Mouse (Mus musculus) midbrain, embryonic 12.5 days (tissue): ENCODE data around the gene Sec61a2. TPM values are rescaled to one million over a fixed set of nuclear protein-coding genes. Genes with fewer than 3 reads are reported as not detected.

ENCODE experiments used
- ATAC-seq: fragments of 200-750 bp; cut with Nextera tagmentation; 2 replicates; pipeline ENCODE4 v1.8.0; 2017; ENCODE audit warnings: low read depth, moderate TSS enrichment, moderate library complexity; ENCODE audit not compliant: low FRiP score
- H3K27ac ChIP-seq: fragments of 300-500 bp; sonication (generic); replicated peaks from 2 replicates; pipeline ENCODE4 v1.5.1; 2016; ENCODE audit warnings: mild to moderate bottlenecking
- H3K27me3 ChIP-seq: fragments of 300-500 bp; sonication (generic); 2 replicates; pipeline ENCODE4 v1.6.1; 2016; ENCODE audit warnings: mild to moderate bottlenecking
- H3K36me3 ChIP-seq: fragments of 300-500 bp; sonication (generic); 2 replicates; pipeline ENCODE4 v1.6.1; 2016
- H3K4me1 ChIP-seq: fragments of 300-500 bp; sonication (generic); 2 replicates; pipeline ENCODE4 v1.6.1; 2016
- H3K4me2 ChIP-seq: fragments of 300-500 bp; sonication (generic); replicated peaks from 2 replicates; pipeline ENCODE4 v1.6.1; 2016; ENCODE audit warnings: mild to moderate bottlenecking, moderate library complexity
- H3K4me3 ChIP-seq: fragments of 300-500 bp; sonication (generic); 2 replicates; pipeline ENCODE4 v1.5.1; 2016; ENCODE audit warnings: mild to moderate bottlenecking
- H3K9ac ChIP-seq: fragments of 300-500 bp; sonication (generic); replicated peaks from 2 replicates; pipeline ENCODE4 v1.6.1; 2016; ENCODE audit warnings: mild to moderate bottlenecking, moderate library complexity
- H3K9me3 ChIP-seq: fragments of 300-500 bp; sonication (generic); 2 replicates; pipeline ENCODE4 v1.6.1; 2016; ENCODE audit warnings: mild to moderate bottlenecking
- WGBS: fragments of 180-500 bp; shearing (Covaris S2); methylation state at CpG from one replicate; pipeline ENCODE4 v1.1.7; 2016; 5-methylcytosine and 5-hydroxymethylcytosine counted together
- polyA plus RNA-seq: library from polyadenylated mRNA; unstranded; fragments of >200 nt; fragmentation: Nextera tagmentation; extraction: Ambion mirVana; gene quantifications from 2 replicates; pipeline ENCODE4 v1.2.1, GENCODE M21; 2016

The Sec61a2 gene
- polyA plus RNA-seq, 1 experiment from 2014 or later: 87.5 TPM

DNA sequence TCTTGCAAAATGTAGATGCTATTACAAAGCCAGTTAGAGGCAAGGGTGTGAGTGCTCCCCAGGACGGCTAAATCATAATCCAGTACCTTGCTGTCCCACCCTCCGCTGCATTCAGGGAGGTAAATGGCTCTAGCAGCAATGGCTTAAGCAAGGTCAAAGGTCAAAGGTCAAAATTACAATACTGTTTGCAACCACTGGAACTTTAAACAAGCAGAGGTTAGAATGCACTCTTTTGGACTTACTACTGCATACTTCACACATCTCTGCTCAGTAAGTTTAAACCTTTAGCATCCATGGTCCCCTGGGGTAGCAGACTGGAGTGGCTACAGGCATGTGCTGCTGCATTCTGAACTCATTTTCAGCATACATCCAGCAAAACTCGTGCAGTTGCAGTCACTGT lies 17.8 kb downstream of the Sec61a2 start:
- WGBS: 69% methylated on average over 3 of the region's 3 CpGs
- H3K36me3 ChIP-seq: peaks cover 65% of the 10 kb centered on the region

DNA sequence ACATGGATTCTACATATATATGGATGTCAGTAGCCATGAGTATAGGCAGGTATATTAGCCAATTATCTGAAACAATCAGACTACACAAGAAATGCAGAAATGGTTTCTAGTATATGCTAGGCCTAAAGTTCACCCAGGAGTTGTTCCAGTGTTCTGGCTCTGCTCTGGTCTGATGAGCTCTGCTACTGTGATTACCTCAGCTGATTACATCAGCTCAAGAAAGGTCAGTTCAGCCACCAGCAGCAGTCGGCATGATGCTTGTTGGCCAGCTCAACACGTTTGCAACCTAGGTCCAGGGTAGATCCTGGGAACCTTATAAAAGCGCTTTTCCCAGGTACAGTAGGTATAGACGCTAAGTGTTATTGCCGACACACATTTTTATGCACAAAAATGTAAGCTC lies 25.5 kb downstream of the Sec61a2 start:
- whole genome bisulfite sequencing: 89% methylated on average over 5 of the region's 5 CpGs
- H3K4me2 ChIP-seq: no peak overlapping the region
- H3K9me3 ChIP-seq: no peaks in the 10 kb centered on the region
- H3K4me1 ChIP-seq: no peaks in the 10 kb centered on the region
- no peaks in the 10 kb centered on the region for H3K27me3 ChIP-seq
- H3K27ac ChIP-seq: no peak overlapping the region
- ATAC-seq: no peak
- H3K9ac ChIP-seq: no peak overlapping the region
- no peak overlapping the region for H3K4me3 ChIP-seq
- H3K36me3 ChIP-seq: peaks cover 70% of the 10 kb centered on the region

More for the DNA sequence above, 17.8 kb downstream of the Sec61a2 start:
- Histone ChIP-seq H3K4me1 (no peaks in the 10 kb centered on the region), H3K27ac (no peak overlapping the region), H3K4me2 (no peak overlapping the region), H3K27me3 (no peaks in the 10 kb centered on the region), H3K9ac (no peak overlapping the region), H3K9me3 (no peaks in the 10 kb centered on the region), H3K4me3 (no peak overlapping the region)
- ATAC-seq: no peak

DNA sequence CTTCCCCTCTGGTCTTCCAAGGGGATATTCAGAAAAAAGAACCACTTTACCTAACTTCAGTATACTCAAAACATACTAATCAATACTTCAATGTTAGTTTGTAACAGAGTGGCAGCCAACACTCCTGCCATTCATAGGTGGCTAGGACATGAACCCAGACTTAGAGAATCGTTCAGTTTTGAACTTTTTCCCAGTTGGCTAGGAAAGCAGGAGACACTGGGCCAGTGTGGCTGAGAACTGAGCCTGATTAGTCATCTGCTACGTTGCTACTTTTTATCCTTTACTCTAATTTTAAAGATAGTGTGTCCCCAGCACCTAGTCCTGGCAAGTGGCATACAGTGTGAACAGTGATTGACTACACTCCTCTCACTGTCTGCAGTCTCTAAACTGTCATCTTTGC lies 27.6 kb downstream of the Sec61a2 start:
- no peak for ATAC-seq
- Histone ChIP-seq H3K4me1 (no peaks in the 10 kb centered on the region), H3K9me3 (no peaks in the 10 kb centered on the region), H3K36me3 (peaks cover 66% of the 10 kb centered on the region), H3K27me3 (no peaks in the 10 kb centered on the region), H3K27ac (no peak overlapping the region), H3K4me3 (no peak overlapping the region), H3K9ac (no peak overlapping the region), H3K4me2 (no peak overlapping the region)
- WGBS: 91% methylated on average over 2 of the region's 2 CpGs

DNA sequence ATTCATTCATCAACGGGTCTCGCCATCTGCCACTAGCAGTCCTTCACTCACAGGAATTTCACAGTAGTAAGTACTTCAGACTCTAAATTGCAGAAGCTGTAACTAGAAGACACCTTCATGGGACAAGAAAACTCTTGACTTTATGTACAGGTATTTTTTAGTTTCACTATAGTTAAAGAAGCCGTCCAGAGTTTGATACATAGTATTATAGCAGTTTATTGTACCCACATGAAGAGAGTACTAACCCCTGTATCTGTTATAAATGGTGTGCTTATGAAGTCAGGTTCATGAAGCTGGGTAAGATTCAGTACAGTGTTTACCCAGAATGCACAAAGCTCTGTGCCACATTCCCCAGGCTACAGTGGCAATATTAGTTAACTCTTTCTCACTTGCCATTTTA lies 32.4 kb downstream of the Sec61a2 start, which contains the start of gene Gm13199:
TSS of gene Gm13199 (minus strand) at position 101 of the 400 bp plus-strand sequence.
- H3K9ac ChIP-seq: no peak within 1 kb of the TSS

DNA sequence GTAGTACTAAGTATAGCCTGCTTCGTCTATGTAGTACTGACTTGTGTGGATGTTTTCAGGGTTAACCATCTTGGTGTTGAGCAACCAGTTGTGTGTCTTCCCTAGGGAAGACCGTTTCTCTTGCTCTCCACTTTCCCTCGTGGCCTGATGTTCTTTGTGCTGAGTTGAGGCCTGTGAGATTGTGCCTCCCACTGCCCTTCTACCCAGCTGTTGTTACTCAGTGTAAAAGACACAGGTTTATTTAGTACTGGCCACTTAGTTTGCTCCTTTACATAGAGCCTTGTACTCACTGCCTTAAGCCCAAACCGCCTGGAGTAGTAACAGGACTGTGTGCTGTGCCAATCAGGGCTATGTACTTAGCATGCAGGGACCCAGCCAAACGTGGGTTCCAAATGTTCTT lies 43.4 kb downstream of the Sec61a2 start:
- H3K9me3 ChIP-seq: no peaks in the 10 kb centered on the region
- no peak overlapping the region for H3K4me3 ChIP-seq
- H3K4me2 ChIP-seq: no peak overlapping the region
- ATAC-seq: no peak
- H3K27me3 ChIP-seq: no peaks in the 10 kb centered on the region
- H3K4me1 ChIP-seq: peaks cover 2% of the 10 kb centered on the region; the same call in 1 of the 2 replicates
- no peak overlapping the region for H3K27ac ChIP-seq
- H3K36me3 ChIP-seq: peaks cover 19% of the 10 kb centered on the region
- WGBS: 84% methylated on average over 5 of the region's 5 CpGs
- no peak overlapping the region for H3K9ac ChIP-seq

More for the DNA sequence above, 32.4 kb downstream of the Sec61a2 start, which contains the start of gene Gm13199:
- Histone ChIP-seq H3K4me1 (no peaks in the 10 kb centered on the region), H3K27ac (no peak within 1 kb of the TSS), H3K27me3 (no peaks in the 10 kb centered on the region), H3K36me3 (peaks cover 71% of the 10 kb centered on the region), H3K4me3 (no peak within 1 kb of the TSS), H3K9me3 (no peaks in the 10 kb centered on the region), H3K4me2 (no peak within 1 kb of the TSS)
- WGBS: 96% methylated on average over 3 of the region's 3 CpGs
- ATAC-seq: no peak

DNA sequence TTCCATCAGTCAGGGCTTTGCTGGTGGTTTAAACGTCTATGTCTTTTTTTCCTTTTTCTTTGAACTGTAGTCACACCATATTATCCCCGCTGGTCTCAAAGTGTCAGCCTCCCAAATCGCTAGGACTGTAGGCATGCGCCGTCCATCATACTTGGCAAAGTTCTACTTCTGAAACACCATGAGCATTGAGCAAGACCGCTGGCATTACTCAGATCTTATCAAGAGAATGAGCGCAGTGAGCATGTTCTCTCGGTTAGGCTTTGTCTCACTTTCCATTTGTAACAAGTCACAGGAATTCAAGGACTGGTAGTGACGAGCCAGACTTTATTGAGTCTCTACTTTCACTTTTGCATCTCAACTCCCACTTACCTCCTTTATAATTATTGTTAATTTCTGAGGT lies 44.1 kb downstream of the Sec61a2 start:
- H3K4me2 ChIP-seq: no peak overlapping the region
- 93% methylated on average over 9 of the region's 9 CpGs for WGBS
- no peak overlapping the region for H3K4me3 ChIP-seq
- no peak overlapping the region for H3K27ac ChIP-seq
- peaks cover 9% of the 10 kb centered on the region for H3K4me1 ChIP-seq
- H3K9ac ChIP-seq: no peak overlapping the region
- no peaks in the 10 kb centered on the region for H3K9me3 ChIP-seq
- no peak for ATAC-seq
- H3K27me3 ChIP-seq: no peaks in the 10 kb centered on the region
- H3K36me3 ChIP-seq: peaks cover 17% of the 10 kb centered on the region

DNA sequence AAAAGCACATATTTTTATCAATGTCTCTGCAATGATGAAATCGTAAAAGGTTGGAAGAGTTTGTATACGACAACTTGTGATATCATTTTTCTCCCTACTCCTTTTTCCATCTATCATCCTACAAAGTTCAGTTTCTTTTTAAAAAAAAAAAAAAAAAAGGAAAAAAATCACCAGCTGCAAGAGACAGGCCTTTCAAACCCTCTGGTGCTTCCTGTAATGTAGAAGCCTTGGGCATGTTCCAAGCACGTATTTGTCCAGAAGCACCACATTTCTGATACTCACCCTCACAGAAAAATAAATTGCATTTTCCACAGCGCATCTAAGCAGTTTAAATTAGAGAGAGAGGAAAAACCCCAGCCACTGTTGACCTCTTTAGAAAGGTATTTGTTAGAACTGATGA lies 49.4 kb downstream of the Sec61a2 start:
- no peak overlapping the region for H3K27ac ChIP-seq
- peak overlapping the region; percentile 77 for H3K9ac ChIP-seq
- 46% methylated on average over 4 of the region's 4 CpGs for WGBS
- peaks cover 15% of the 10 kb centered on the region for H3K4me1 ChIP-seq
- peak overlapping the region; percentile 77 for H3K4me2 ChIP-seq
- no peaks in the 10 kb centered on the region for H3K9me3 ChIP-seq
- ATAC-seq: no peak
- H3K36me3 ChIP-seq: peaks cover 22% of the 10 kb centered on the region
- peak overlapping the region; percentile 78 for H3K4me3 ChIP-seq
- H3K27me3 ChIP-seq: no peaks in the 10 kb centered on the region

DNA sequence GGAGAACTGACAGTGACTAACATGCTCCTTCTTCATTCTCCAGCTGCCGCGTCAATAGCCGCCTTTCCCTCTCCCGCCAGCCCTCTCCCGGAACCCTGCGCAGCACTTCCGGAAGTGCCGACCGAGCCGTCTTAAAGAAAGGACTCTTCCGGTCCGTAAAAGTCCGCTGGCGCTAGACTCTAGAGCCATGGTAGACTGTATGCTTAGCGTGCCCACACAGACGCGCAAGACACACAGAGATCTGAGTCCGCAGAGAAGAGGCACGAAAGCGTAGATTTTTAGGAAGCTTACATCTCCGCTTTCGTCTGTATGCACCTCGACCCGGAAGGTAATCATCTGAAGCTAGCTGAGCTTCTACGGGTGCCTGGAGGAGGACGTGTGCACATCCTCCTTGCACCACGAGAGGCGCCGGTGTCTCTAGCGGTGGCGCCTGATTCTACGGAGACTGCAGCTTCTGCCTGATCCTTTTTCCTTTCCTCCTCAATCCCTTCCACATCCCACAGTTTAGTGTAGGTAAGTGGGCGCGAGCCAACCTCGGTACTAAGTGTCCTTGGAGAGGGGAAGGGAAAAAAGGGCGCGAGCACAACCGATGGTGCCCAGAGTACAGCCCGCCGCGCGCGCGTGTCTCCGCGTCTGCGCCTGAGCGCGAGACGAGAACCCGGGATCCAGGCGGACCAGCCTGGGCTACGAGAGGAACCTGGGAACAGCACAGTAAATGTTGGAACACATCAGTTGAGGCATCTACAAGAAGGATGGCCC lies 50.2 kb downstream of the Sec61a2 start, which contains the start of the genes Nudt5 and Cdc123:
TSS of gene Nudt5 (plus strand) at position 147 of the 759 bp plus-strand sequence.
TSS of gene Cdc123 (minus strand) at position 292 of the 759 bp plus-strand sequence.
- H3K27me3 ChIP-seq: no peaks in the 10 kb centered on the region
- under 1% methylated on average over 53 of the region's 53 CpGs for WGBS
- peak within 1 kb of the TSS; percentile 77 for H3K9ac ChIP-seq
- peaks cover 15% of the 10 kb centered on the region for H3K4me1 ChIP-seq
- H3K4me3 ChIP-seq: peak within 1 kb of the TSS; percentile 78
- no peaks in the 10 kb centered on the region for H3K9me3 ChIP-seq
- H3K27ac ChIP-seq: peak within 1 kb of the TSS; percentile 89
- peak within 1 kb of the TSS; percentile 77 for H3K4me2 ChIP-seq
- peaks cover 27% of the 10 kb centered on the region for H3K36me3 ChIP-seq
- ATAC-seq: peak; percentile 94

DNA sequence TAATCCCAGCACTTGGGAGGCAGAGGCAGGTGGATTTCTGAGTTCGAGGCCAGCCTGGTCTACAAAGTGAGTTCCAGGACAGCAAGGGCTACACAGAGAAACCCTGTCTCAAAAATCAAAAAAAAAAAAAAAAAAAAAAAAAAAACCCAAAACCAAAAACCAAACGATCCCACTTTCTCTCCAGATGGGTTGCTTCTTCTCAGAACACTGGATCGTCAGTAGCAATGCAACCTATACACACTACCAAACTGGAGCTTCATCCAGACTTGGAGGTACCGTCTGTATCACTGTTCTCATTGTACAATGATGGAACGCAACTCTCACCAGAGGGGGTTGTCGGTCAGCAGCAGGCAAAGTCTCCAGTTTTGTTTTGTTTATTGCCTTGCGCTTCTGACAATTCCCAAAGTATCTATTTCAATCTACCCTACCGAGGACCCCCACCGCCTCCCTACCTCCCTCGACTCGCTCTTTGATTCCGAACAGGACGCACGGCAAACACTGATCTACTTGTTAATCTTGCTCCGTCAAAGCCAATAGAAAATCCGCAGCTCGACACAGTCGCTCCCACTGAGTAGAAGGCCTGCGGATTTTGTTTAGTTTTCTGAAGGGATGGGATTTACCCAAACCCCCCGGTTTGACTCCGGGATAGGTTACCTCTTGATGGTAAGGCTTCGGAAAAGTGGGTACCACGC lies 50.9 kb downstream of the Sec61a2 start:
- Histone ChIP-seq H3K4me2 (peak overlapping the region; percentile 77), H3K4me3 (peak overlapping the region; percentile 78), H3K9me3 (no peaks in the 10 kb centered on the region), H3K4me1 (peaks cover 15% of the 10 kb centered on the region), H3K9ac (peak overlapping the region; percentile 77), H3K27me3 (no peaks in the 10 kb centered on the region), H3K27ac (peak overlapping the region; percentile 89), H3K36me3 (peaks cover 34% of the 10 kb centered on the region)
- peak; percentile 8; the same call in 1 of the 2 replicates for ATAC-seq
- 4% methylated on average over 23 of the region's 23 CpGs for WGBS

DNA sequence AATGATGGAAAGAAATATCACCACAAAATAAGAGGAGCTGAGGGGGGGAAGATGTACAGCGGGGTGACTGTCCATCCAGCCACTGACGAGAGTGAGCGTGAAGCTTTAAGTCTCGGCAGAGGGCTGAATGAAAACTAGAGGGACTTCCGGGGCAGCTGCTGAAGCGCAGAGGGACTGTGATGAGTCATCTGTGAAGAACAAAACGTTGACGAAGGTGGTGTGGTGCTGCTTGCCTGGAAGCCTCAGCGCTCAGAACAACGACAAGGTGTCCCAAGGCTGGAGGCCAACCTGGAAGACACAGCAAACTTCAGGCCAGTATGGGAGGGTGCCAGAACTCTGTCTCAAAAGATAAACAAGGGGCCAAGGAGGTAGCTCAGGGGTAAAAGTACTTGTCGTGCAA lies 54.4 kb downstream of the Sec61a2 start:
- no peak overlapping the region for H3K4me2 ChIP-seq
- no peaks in the 10 kb centered on the region for H3K27me3 ChIP-seq
- H3K27ac ChIP-seq: no peak overlapping the region
- no peak overlapping the region for H3K4me3 ChIP-seq
- peaks cover 3% of the 10 kb centered on the region for H3K4me1 ChIP-seq
- peaks cover 55% of the 10 kb centered on the region for H3K36me3 ChIP-seq
- no peak for ATAC-seq
- H3K9me3 ChIP-seq: no peaks in the 10 kb centered on the region
- WGBS: 97% methylated on average over 11 of the region's 11 CpGs
- no peak overlapping the region for H3K9ac ChIP-seq

DNA sequence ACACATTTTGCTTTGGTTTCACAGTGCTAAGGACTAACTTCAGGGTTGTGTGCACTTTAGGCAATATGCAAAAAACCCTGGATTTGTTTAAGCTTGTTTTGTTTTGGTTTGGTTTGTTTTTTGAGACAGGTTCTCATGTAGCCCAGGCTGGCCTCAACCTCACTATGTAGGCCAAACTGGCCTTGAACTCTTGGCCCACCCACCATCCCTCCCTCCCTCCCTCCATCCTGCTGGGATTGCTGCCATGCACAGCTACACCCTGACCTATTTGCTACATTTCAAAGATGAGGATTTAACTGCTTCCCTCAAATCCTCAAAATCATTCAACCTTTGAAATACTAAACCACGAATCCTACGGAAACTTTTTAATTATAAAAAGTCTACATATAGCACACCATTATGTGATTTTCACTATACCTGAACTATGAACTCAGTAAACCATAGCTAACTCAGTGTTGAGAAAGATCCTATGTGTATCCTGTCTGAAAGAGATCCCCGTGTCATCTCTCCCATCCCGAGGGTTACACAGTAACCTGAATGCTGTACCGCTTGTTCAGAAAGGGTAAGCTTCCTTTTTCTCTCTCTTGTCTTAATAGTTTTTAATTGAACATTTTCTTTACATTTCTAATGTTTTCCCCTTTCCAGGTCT lies 69.8 kb downstream of the Sec61a2 start:
- Histone ChIP-seq H3K9ac (no peak overlapping the region), H3K9me3 (no peaks in the 10 kb centered on the region), H3K36me3 (peaks cover 64% of the 10 kb centered on the region), H3K4me1 (no peaks in the 10 kb centered on the region), H3K27ac (no peak overlapping the region), H3K4me3 (no peak overlapping the region), H3K4me2 (no peak overlapping the region), H3K27me3 (no peaks in the 10 kb centered on the region)
- no peak for ATAC-seq
- 92% methylated on average over 5 of the region's 5 CpGs for WGBS

DNA sequence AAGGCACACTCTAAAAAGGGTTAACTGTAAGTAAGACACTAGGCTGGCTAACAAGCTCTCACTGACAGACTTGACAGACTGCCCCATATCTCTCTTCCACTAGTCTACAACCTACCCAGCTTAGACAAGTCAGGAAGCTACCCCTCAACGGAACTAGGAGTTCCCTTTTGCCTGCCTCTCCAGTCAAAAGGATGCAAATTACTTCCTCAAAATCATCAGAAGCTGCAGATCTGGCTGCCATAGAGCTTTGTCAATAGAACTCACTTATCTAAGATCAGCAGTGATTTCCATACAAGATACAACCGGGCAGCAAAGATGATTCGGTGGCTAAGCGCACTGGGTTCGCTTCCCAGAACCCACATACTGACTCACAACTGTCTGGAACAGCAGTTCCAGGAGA lies 70.5 kb downstream of the Sec61a2 start:
- H3K36me3 ChIP-seq: peaks cover 66% of the 10 kb centered on the region
- WGBS: 85% methylated on average over 5 of the region's 5 CpGs
- H3K27me3 ChIP-seq: no peaks in the 10 kb centered on the region

More for the DNA sequence above, 70.5 kb downstream of the Sec61a2 start:
- Histone ChIP-seq H3K9me3 (no peaks in the 10 kb centered on the region), H3K4me3 (no peak overlapping the region), H3K4me1 (no peaks in the 10 kb centered on the region), H3K9ac (no peak overlapping the region), H3K4me2 (no peak overlapping the region), H3K27ac (no peak overlapping the region)
- ATAC-seq: no peak
